24 mouse cellular contexts compared by ENCODE assay signal in the genomic region with DNA sequence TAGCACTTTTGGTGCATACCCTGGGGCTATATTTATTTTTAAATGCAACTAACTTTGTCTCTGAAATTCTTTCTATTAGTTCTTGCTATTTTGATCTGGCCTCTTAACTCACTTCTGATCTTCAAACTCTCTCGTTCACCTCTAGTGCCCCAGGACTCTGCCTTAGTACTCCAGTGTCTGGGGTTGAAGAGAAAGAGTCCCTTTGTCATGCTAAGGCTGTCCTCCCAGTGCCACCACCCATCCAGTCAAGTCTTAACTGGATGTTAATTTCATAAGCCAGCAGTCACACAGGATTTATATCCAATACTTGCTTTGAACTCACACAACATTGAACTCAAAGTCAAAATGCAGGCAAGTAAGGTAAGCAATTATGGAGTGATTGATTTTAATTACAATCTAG.
"Had no signal": no experiment of that assay in that cellular context is flagged by ENCODE, and none has a peak within 500 bp of the region (broad histone marks: within the 10 kb centered on the region; RNA-seq: fewer than 3 reads in every experiment).

No protein-coding gene starts in this region.

- H3K9ac ChIP-seq: heart, embryonic 13.5 days; heart, embryonic 15.5 days; hindbrain, embryonic 14.5 days; intestine, embryonic 15.5 days; limb, embryonic 13.5 days; limb, embryonic 15.5 days; liver, embryonic 12.5 days; liver, embryonic 14.5 days had no signal

- H3K4me1 ChIP-seq: heart, embryonic 13.5 days; heart, embryonic 15.5 days; intestine, embryonic 15.5 days; limb, embryonic 13.5 days; limb, embryonic 15.5 days; liver, embryonic 12.5 days had no signal

- H3K4me3 ChIP-seq: heart, adult 2 months; heart, embryonic 13.5 days; heart, embryonic 15.5 days; intestine, embryonic 15.5 days; layer of hippocampus, adult 2 months; limb, embryonic 13.5 days; limb, embryonic 15.5 days; liver, embryonic 12.5 days had no signal

- ATAC-seq: inflammation-experienced regulatory T-cells, adult 6 months; intestine, embryonic 15.5 days; intestine, postnatal 0 days; liver, embryonic 12.5 days had no signal

- H3K36me3 ChIP-seq: heart, embryonic 13.5 days; heart, embryonic 15.5 days; intestine, embryonic 15.5 days; limb, embryonic 13.5 days; limb, embryonic 15.5 days; liver, embryonic 12.5 days had no signal

- DNase-seq: gastrocnemius, postnatal 14 days; gastrocnemius, postnatal 36 days; heart, adult 2 months; heart, postnatal 14 days; heart, postnatal 36 days; kidney, adult 18-20 months; kidney, adult 8-10 months; kidney, postnatal 10 days; kidney, postnatal 25 days; kidney, postnatal 4 days; layer of hippocampus, postnatal 36 days; left cerebral cortex, postnatal 4 days had no signal

- H3K9me3 ChIP-seq: heart, embryonic 13.5 days; heart, embryonic 15.5 days; intestine, embryonic 15.5 days; limb, embryonic 13.5 days; limb, embryonic 15.5 days; liver, embryonic 12.5 days had no signal

- H3K27ac ChIP-seq: heart, adult 2 months; heart, embryonic 13.5 days; heart, embryonic 15.5 days; hindbrain, embryonic 14.5 days; intestine, embryonic 15.5 days; layer of hippocampus, adult 2 months; limb, embryonic 13.5 days; limb, embryonic 15.5 days; liver, embryonic 12.5 days; liver, embryonic 14.5 days had no signal

- H3K4me2 ChIP-seq: heart, embryonic 11.5 days; heart, embryonic 13.5 days; heart, embryonic 15.5 days; hindbrain, embryonic 14.5 days; intestine, embryonic 15.5 days; limb, embryonic 13.5 days; limb, embryonic 15.5 days; liver, embryonic 12.5 days had no signal

- H3K27me3 ChIP-seq: heart, embryonic 13.5 days; heart, embryonic 15.5 days; intestine, embryonic 15.5 days; limb, embryonic 13.5 days; limb, embryonic 15.5 days; liver, embryonic 12.5 days had no signal
